Mouse (Mus musculus): ENCODE data around the gene Leprot. TPM values are rescaled to one million over a fixed set of nuclear protein-coding genes. Genes with fewer than 3 reads are reported as not detected.

Leprot gene
- polyA plus RNA-seq, 1 experiment, result 43.1 TPM

DNA sequence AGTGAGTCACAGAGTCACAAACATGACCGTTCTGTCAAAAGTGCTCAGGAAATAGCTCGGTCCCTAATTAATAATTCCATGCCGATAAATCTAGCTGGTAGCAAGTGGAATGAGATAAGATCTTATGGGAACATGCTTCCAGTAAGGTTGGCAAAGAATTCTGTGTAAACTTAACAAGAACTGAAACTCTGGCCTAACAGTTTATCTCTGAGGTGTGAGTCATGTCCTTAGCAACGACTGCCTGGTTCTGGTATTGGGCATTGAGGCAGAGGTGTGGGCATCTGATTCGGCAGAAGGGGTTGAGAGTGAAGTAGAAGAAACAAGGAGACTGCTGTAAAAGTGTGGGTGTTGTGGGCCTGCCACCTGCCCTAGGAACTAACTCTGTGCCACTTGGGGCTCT lies 22.3 kb downstream of the Leprot start:
- H3K4me1 ChIP-seq (replicated peaks; ENCODE audit: control insufficient read depth, insufficient read depth, low read length), result no peaks in the 10 kb centered on the region
- DNase-seq, result no peak
- WGBS, result 86% methylated on average over 5 of the region's 5 CpGs
- no peak overlapping the region for H3K27ac ChIP-seq (ENCODE audit: control insufficient read depth, insufficient read depth, low read length)
- H3K27me3 ChIP-seq (ENCODE audit: control insufficient read depth, insufficient read depth, low read length), result no peaks in the 10 kb centered on the region
- no peak overlapping the region for H3K4me3 ChIP-seq (ENCODE audit: control insufficient read depth, insufficient read depth, low read length)
- TF ChIP-seq CTCF (IDR thresholded peaks at IDR 0.05; ENCODE audit: borderline replicate concordance, control insufficient read depth, extremely low read depth, insufficient read depth, low read length, poor library complexity), result no peak
- no peak for TF ChIP-seq POLR2A (IDR thresholded peaks at IDR 0.05; ENCODE audit: control insufficient read depth, extremely low read depth, insufficient read depth, low read length, poor library complexity)
- H3K36me3 ChIP-seq (ENCODE audit: control insufficient read depth, insufficient read depth, low read length), result no peaks in the 10 kb centered on the region

- Histone ChIP-seq H3K27ac (ENCODE audit: control insufficient read depth, insufficient read depth, low read length) (no peak overlapping the region), H3K36me3 (ENCODE audit: control insufficient read depth, insufficient read depth, low read length) (no peaks in the 10 kb centered on the region)
- 91% methylated on average over 5 of the region's 5 CpGs for WGBS
These were observed 27.3 kb downstream of the Leprot start for GRCm38 (mm10) chr4:101674790-101675189.

DNA sequence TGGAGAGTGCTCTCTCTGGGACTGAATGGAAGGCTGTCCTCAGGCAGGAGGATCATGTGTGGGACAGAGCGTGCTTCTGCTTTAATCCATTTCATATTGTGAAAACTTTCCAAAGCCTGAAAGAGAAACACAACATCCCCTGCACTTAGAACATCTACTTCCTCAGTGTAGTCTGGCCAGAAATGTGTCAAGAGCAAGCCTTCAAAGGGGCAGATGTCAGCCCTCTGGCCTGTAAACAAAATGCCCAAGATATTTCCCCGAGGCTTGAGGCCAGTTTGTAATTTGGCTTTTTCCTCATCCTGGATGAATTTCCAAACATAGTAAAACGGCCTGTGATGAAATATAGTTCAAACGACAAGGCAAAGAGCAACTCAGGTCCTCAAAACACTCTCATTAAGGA lies 28.2 kb downstream of the Leprot start:
- no peak for DNase-seq
- H3K36me3 ChIP-seq (ENCODE audit: control insufficient read depth, insufficient read depth, low read length), result no peaks in the 10 kb centered on the region
- no peaks in the 10 kb centered on the region for H3K27me3 ChIP-seq (ENCODE audit: control insufficient read depth, insufficient read depth, low read length)
- WGBS, result 84% methylated on average over 4 of the region's 4 CpGs
- H3K4me3 ChIP-seq (ENCODE audit: control insufficient read depth, insufficient read depth, low read length), result no peak overlapping the region
- no peak for TF ChIP-seq CTCF (IDR thresholded peaks at IDR 0.05; ENCODE audit: borderline replicate concordance, control insufficient read depth, extremely low read depth, insufficient read depth, low read length, poor library complexity)
- no peak for TF ChIP-seq POLR2A (IDR thresholded peaks at IDR 0.05; ENCODE audit: control insufficient read depth, extremely low read depth, insufficient read depth, low read length, poor library complexity)
- no peak overlapping the region for H3K27ac ChIP-seq (ENCODE audit: control insufficient read depth, insufficient read depth, low read length)
- H3K4me1 ChIP-seq (replicated peaks; ENCODE audit: control insufficient read depth, insufficient read depth, low read length), result no peaks in the 10 kb centered on the region

More at GRCm38 (mm10) chr4:101674790-101675189, 27.3 kb downstream of the Leprot start:
- no peak overlapping the region for H3K4me3 ChIP-seq (ENCODE audit: control insufficient read depth, insufficient read depth, low read length)
- no peaks in the 10 kb centered on the region for H3K27me3 ChIP-seq (ENCODE audit: control insufficient read depth, insufficient read depth, low read length)
- H3K4me1 ChIP-seq (replicated peaks; ENCODE audit: control insufficient read depth, insufficient read depth, low read length), result no peaks in the 10 kb centered on the region
- no peak for DNase-seq
- TF ChIP-seq CTCF (IDR thresholded peaks at IDR 0.05; ENCODE audit: borderline replicate concordance, control insufficient read depth, extremely low read depth, insufficient read depth, low read length, poor library complexity) (no peak), POLR2A (IDR thresholded peaks at IDR 0.05; ENCODE audit: control insufficient read depth, extremely low read depth, insufficient read depth, low read length, poor library complexity) (no peak)

DNA sequence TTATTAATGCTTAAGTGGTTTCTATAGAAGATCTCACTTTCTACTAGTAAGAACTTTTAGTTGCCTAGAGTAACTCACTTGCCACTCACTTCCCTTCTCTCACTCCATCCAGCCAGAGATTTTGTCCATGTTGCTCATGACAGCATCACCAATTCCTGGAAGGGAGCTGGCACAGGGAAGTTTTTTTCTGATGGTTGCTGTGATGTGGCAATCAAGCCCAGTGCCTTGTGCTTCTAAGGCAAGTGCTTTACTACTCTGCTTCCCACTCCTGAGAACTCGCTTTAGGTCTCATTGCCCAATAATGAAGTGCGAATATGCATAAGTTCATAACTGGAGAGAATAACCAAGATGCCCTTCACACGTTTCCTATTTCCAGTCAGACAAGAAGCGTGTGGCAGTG lies 35.1 kb downstream of the Leprot start:
- H3K27me3 ChIP-seq (ENCODE audit: control insufficient read depth, insufficient read depth, low read length), result no peaks in the 10 kb centered on the region
- 96% methylated on average over 4 of the region's 4 CpGs for WGBS
- no peak for TF ChIP-seq POLR2A (IDR thresholded peaks at IDR 0.05; ENCODE audit: control insufficient read depth, extremely low read depth, insufficient read depth, low read length, poor library complexity)
- TF ChIP-seq CTCF (IDR thresholded peaks at IDR 0.05; ENCODE audit: borderline replicate concordance, control insufficient read depth, extremely low read depth, insufficient read depth, low read length, poor library complexity), result no peak
- no peak overlapping the region for H3K4me3 ChIP-seq (ENCODE audit: control insufficient read depth, insufficient read depth, low read length)
- no peaks in the 10 kb centered on the region for H3K4me1 ChIP-seq (replicated peaks; ENCODE audit: control insufficient read depth, insufficient read depth, low read length)
- no peak for DNase-seq
- no peak overlapping the region for H3K27ac ChIP-seq (ENCODE audit: control insufficient read depth, insufficient read depth, low read length)
- H3K36me3 ChIP-seq (ENCODE audit: control insufficient read depth, insufficient read depth, low read length), result no peaks in the 10 kb centered on the region

- H3K27ac ChIP-seq (ENCODE audit: control insufficient read depth, insufficient read depth, low read length), result no peak overlapping the region
- DNase-seq, result no peak
- H3K36me3 ChIP-seq (ENCODE audit: control insufficient read depth, insufficient read depth, low read length), result no peaks in the 10 kb centered on the region
- WGBS, result 80% methylated on average over 3 of the region's 3 CpGs
- H3K4me1 ChIP-seq (replicated peaks; ENCODE audit: control insufficient read depth, insufficient read depth, low read length), result no peaks in the 10 kb centered on the region
- TF ChIP-seq CTCF (IDR thresholded peaks at IDR 0.05; ENCODE audit: borderline replicate concordance, control insufficient read depth, extremely low read depth, insufficient read depth, low read length, poor library complexity), result no peak
- no peak for TF ChIP-seq POLR2A (IDR thresholded peaks at IDR 0.05; ENCODE audit: control insufficient read depth, extremely low read depth, insufficient read depth, low read length, poor library complexity)
- H3K27me3 ChIP-seq (ENCODE audit: control insufficient read depth, insufficient read depth, low read length), result no peaks in the 10 kb centered on the region
- H3K4me3 ChIP-seq (ENCODE audit: control insufficient read depth, insufficient read depth, low read length), result no peak overlapping the region
These were observed 35.6 kb downstream of the Leprot start for GRCm38 (mm10) chr4:101683086-101683485.

GRCm38 (mm10) chr4:101684821-101685220 lies 37.3 kb downstream of the Leprot start:
- DNase-seq, result no peak
- Histone ChIP-seq H3K4me1 (replicated peaks; ENCODE audit: control insufficient read depth, insufficient read depth, low read length) (no peaks in the 10 kb centered on the region), H3K36me3 (ENCODE audit: control insufficient read depth, insufficient read depth, low read length) (no peaks in the 10 kb centered on the region), H3K27me3 (ENCODE audit: control insufficient read depth, insufficient read depth, low read length) (no peaks in the 10 kb centered on the region), H3K4me3 (ENCODE audit: control insufficient read depth, insufficient read depth, low read length) (no peak overlapping the region), H3K27ac (ENCODE audit: control insufficient read depth, insufficient read depth, low read length) (no peak overlapping the region)
- TF ChIP-seq POLR2A (IDR thresholded peaks at IDR 0.05; ENCODE audit: control insufficient read depth, extremely low read depth, insufficient read depth, low read length, poor library complexity) (no peak), CTCF (IDR thresholded peaks at IDR 0.05; ENCODE audit: borderline replicate concordance, control insufficient read depth, extremely low read depth, insufficient read depth, low read length, poor library complexity) (no peak)
- 93% methylated on average over 3 of the region's 3 CpGs for WGBS

GRCm38 (mm10) chr4:101686227-101686810 lies 38.8 kb downstream of the Leprot start:
- DNase-seq, result no peak
- H3K36me3 ChIP-seq (ENCODE audit: control insufficient read depth, insufficient read depth, low read length), result no peaks in the 10 kb centered on the region
- no peak overlapping the region for H3K4me3 ChIP-seq (ENCODE audit: control insufficient read depth, insufficient read depth, low read length)
- TF ChIP-seq CTCF (IDR thresholded peaks at IDR 0.05; ENCODE audit: borderline replicate concordance, control insufficient read depth, extremely low read depth, insufficient read depth, low read length, poor library complexity) (no peak), POLR2A (IDR thresholded peaks at IDR 0.05; ENCODE audit: control insufficient read depth, extremely low read depth, insufficient read depth, low read length, poor library complexity) (no peak)
- H3K27ac ChIP-seq (ENCODE audit: control insufficient read depth, insufficient read depth, low read length), result no peak overlapping the region
- no peaks in the 10 kb centered on the region for H3K27me3 ChIP-seq (ENCODE audit: control insufficient read depth, insufficient read depth, low read length)
- 35% methylated on average over 13 of the region's 13 CpGs for WGBS
- no peaks in the 10 kb centered on the region for H3K4me1 ChIP-seq (replicated peaks; ENCODE audit: control insufficient read depth, insufficient read depth, low read length)
